Mouse (Mus musculus): ENCODE data around the gene Lypd3. TPM values are rescaled to one million over a fixed set of nuclear protein-coding genes. Genes with fewer than 3 reads are reported as not detected.
"Not testable (repeated sequence)": the region's sequence is repeated elsewhere in the genome, so short reads cannot be mapped to it uniquely, and the experiment has no call there.

Lypd3 gene
- polyA plus RNA-seq, 1 experiment from 2014 or later: 0.36 TPM

DNA sequence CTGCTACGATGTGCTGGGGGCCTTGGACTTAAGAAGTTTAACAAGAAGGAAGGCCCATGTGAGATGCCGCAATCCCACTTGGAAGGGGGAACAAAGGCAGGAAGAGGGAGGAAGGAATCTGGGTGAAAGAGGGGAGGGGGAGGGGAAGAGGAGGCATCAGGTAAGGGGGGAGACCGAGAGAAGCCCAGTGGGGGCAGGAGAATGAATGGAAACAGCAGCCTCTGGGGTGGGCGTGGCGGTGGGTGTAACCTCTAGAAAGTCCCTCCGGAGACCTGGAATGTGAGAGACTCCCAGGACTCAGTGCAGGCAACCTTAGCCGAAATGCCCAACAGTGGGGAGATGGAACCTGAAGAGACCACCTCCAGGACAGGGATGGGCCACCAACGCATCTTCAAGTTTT is 28.0 kb downstream of the Lypd3 start:
- Histone ChIP-seq H3K9me3 (replicated peaks; ENCODE audit: control insufficient read depth, low read length, poor library complexity, severe bottlenecking) (no peaks in the 10 kb centered on the region), H3K27ac (ENCODE audit: low read length) (no peak overlapping the region), H3K36me3 (ENCODE audit: control insufficient read depth, insufficient read depth, low read length) (no peaks in the 10 kb centered on the region), H3K4me3 (ENCODE audit: low read depth, low read length) (no peak overlapping the region), H3K4me2 (ENCODE audit: low read length) (no peak overlapping the region), H3K9ac (ENCODE audit: low read depth, low read length) (no peak overlapping the region), H3K27me3 (ENCODE audit: control insufficient read depth, insufficient read depth, low read depth, low read length) (no peaks in the 10 kb centered on the region), H3K4me1 (ENCODE audit: control insufficient read depth, insufficient read depth, low read length) (no peaks in the 10 kb centered on the region)
- ATAC-seq: no peak
- WGBS: 29% methylated on average over 8 of the region's 8 CpGs

DNA sequence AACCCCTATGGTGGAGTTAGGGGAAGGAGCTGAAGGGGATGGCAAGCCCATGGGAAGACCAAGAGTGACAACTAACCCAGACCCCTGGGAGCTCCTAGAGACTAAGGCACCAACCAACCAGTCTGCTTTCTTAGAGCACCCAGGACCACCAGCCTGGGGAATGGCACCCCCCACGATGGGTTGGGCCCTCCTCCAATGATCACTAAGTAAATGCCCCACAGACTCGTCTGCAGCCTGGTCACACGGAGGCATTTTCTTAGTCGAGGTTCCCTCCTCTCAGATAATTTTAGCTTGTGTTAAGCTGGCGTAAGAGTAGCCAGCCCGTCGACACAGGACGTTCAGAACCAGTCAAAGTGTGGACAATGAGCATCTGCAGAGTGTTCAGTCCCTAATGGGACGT is 28.6 kb downstream of the Lypd3 start:
- H3K36me3 ChIP-seq (ENCODE audit: control insufficient read depth, insufficient read depth, low read length): no peaks in the 10 kb centered on the region
- H3K4me2 ChIP-seq (ENCODE audit: low read length): no peak overlapping the region
- no peak for ATAC-seq
- no peaks in the 10 kb centered on the region for H3K27me3 ChIP-seq (ENCODE audit: control insufficient read depth, insufficient read depth, low read depth, low read length)
- no peaks in the 10 kb centered on the region for H3K9me3 ChIP-seq (replicated peaks; ENCODE audit: control insufficient read depth, low read length, poor library complexity, severe bottlenecking)
- no peaks in the 10 kb centered on the region for H3K4me1 ChIP-seq (ENCODE audit: control insufficient read depth, insufficient read depth, low read length)
- H3K4me3 ChIP-seq (ENCODE audit: low read depth, low read length): no peak overlapping the region
- no peak overlapping the region for H3K27ac ChIP-seq (ENCODE audit: low read length)
- H3K9ac ChIP-seq (ENCODE audit: low read depth, low read length): no peak overlapping the region
- 68% methylated on average over 9 of the region's 9 CpGs for WGBS

DNA sequence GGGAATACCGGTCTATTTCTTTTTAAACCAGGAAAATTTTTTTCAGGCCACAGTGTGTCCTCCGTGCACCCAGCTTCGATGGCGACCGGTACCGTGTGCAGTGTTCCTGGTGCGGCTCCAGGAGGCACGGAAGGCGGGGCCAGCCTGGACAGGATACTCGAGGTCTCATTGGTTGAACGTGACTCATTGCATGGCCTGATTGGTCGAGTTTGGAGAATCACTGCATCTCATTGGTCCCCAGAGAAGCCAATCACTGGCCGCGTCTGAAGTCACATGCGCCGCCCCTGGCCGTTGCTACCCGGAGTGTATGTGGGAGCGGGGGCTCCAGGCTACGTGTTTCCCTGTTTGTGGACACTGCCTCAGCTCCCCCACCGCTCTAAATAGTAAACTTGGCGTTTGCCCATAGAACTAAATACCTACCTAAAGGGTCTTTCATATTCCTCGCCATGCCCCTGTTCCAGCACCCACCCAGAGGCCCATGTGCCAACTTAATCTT is 35.6 kb downstream of the Lypd3 start:
- H3K4me2 ChIP-seq (ENCODE audit: low read length): no peak overlapping the region
- whole genome bisulfite sequencing: 92% methylated on average over 23 of the region's 23 CpGs
- H3K4me3 ChIP-seq (ENCODE audit: low read depth, low read length): no peak overlapping the region
- no peaks in the 10 kb centered on the region for H3K27me3 ChIP-seq (ENCODE audit: control insufficient read depth, insufficient read depth, low read depth, low read length)
- H3K4me1 ChIP-seq (ENCODE audit: control insufficient read depth, insufficient read depth, low read length): no peaks in the 10 kb centered on the region
- H3K9ac ChIP-seq (ENCODE audit: low read depth, low read length): no peak overlapping the region
- no peaks in the 10 kb centered on the region for H3K9me3 ChIP-seq (replicated peaks; ENCODE audit: control insufficient read depth, low read length, poor library complexity, severe bottlenecking)
- H3K27ac ChIP-seq (ENCODE audit: low read length): no peak overlapping the region
- ATAC-seq: no peak
- no peaks in the 10 kb centered on the region for H3K36me3 ChIP-seq (ENCODE audit: control insufficient read depth, insufficient read depth, low read length)

DNA sequence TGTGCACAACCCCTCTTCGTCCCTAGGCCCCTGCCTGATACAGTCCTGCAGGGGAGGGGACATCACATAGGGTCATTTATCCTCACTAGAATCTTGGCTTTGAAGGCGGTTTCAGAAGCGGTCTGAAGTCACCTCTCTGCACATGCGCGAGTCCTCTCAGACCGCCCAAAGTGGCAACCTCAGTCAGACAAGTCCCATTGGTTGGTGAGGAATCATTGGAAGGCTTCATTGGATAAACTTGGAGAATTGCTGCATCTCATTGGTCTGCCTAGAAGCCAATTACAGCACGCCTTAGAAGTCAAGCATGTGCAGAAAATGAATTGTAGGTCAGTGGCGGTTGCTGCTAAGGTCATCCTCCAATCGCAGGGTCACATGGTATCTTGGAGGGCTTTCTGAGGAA is 40.2 kb downstream of the Lypd3 start, which contains the start of gene Tex101:
TSS of gene Tex101 (minus strand) at position 101 of the 400 bp plus-strand sequence.
- H3K36me3 ChIP-seq (ENCODE audit: control insufficient read depth, insufficient read depth, low read length): no peaks in the 10 kb centered on the region
- no peaks in the 10 kb centered on the region for H3K9me3 ChIP-seq (replicated peaks; ENCODE audit: control insufficient read depth, low read length, poor library complexity, severe bottlenecking)
- H3K4me3 ChIP-seq (ENCODE audit: low read depth, low read length): no peak within 1 kb of the TSS
- H3K27me3 ChIP-seq (ENCODE audit: control insufficient read depth, insufficient read depth, low read depth, low read length): no peaks in the 10 kb centered on the region
- H3K9ac ChIP-seq (ENCODE audit: low read depth, low read length): no peak within 1 kb of the TSS
- WGBS: 89% methylated on average over 9 of the region's 9 CpGs
- H3K4me2 ChIP-seq (ENCODE audit: low read length): no peak within 1 kb of the TSS
- H3K4me1 ChIP-seq (ENCODE audit: control insufficient read depth, insufficient read depth, low read length): no peaks in the 10 kb centered on the region
- ATAC-seq: no peak
- H3K27ac ChIP-seq (ENCODE audit: low read length): no peak within 1 kb of the TSS

DNA sequence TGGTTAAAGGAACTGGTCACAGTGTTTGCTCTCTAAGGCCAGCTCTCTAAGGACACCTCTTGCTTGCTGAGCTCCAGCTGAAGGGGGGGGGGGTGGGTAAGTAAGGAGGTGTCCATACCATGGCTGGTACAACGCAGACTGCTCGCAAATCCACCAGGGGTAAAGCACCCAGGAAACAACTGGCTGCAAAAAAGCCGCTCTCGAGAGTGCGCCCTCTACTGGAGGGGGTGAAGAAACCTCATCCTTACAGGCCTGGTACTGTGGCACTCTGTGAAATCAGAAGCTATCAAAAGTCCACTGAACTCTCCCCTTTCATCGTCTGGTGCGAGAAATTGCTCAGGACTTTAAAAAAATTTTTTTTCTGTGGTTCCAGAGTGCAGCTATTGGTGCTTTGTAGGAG is 47.8 kb downstream of the Lypd3 start:
- WGBS: 87% methylated on average over 7 of the region's 7 CpGs

DNA sequence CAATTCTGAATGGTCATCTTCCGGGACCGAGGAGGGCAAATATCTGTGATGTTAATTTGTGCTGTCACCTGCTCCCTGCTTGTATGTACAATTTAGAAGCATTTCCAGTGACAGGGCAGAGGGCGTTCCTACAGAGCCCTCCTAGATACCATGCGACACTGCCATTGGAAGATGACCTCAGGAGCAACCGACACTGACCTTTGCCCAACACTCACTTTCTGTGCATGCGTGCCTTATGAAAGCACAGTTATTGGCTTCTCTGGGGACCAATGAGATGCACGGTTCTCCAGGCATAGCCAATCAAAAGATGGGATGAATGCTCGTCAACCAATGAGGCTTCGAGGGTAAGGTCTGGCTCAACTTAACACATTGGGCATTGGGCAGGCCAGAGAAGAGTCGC is 51.2 kb downstream of the Lypd3 start:
- not testable (repeated sequence) for H3K9ac ChIP-seq (ENCODE audit: low read depth, low read length); H3K27ac ChIP-seq (ENCODE audit: low read length); H3K4me1 ChIP-seq (ENCODE audit: control insufficient read depth, insufficient read depth, low read length); H3K4me3 ChIP-seq (ENCODE audit: low read depth, low read length); ATAC-seq; H3K36me3 ChIP-seq (ENCODE audit: control insufficient read depth, insufficient read depth, low read length); H3K9me3 ChIP-seq (replicated peaks; ENCODE audit: control insufficient read depth, low read length, poor library complexity, severe bottlenecking); H3K27me3 ChIP-seq (ENCODE audit: control insufficient read depth, insufficient read depth, low read depth, low read length); H3K4me2 ChIP-seq (ENCODE audit: low read length)
- WGBS: 90% methylated on average over 10 of the region's 10 CpGs

More for the DNA sequence above, 47.8 kb downstream of the Lypd3 start:
- not testable (repeated sequence) for H3K4me3 ChIP-seq (ENCODE audit: low read depth, low read length); H3K4me2 ChIP-seq (ENCODE audit: low read length); H3K9me3 ChIP-seq (replicated peaks; ENCODE audit: control insufficient read depth, low read length, poor library complexity, severe bottlenecking); H3K4me1 ChIP-seq (ENCODE audit: control insufficient read depth, insufficient read depth, low read length); H3K27me3 ChIP-seq (ENCODE audit: control insufficient read depth, insufficient read depth, low read depth, low read length); H3K9ac ChIP-seq (ENCODE audit: low read depth, low read length); H3K36me3 ChIP-seq (ENCODE audit: control insufficient read depth, insufficient read depth, low read length); ATAC-seq; H3K27ac ChIP-seq (ENCODE audit: low read length)

Other genes with a start within 250 kb of the Lypd3 start
- gene Smg9, start 236.9 kb upstream of the Lypd3 start, polyA plus RNA-seq (2015; fragmentation: Nextera tagmentation; extraction: Ambion mirVana): 38.3 and 39.4 TPM in 2 replicates
- gene Irgc1, start 184.3 kb upstream of the Lypd3 start, polyA plus RNA-seq (2015; fragmentation: Nextera tagmentation; extraction: Ambion mirVana): not detected in 2 replicates
- 1.6 and 1.8 TPM in 2 replicates for gene Plaur, start 174.1 kb upstream of the Lypd3 start, polyA plus RNA-seq (2015; fragmentation: Nextera tagmentation; extraction: Ambion mirVana)
- 63.2 and 75.3 TPM in 2 replicates for gene Cadm4, start 154.5 kb upstream of the Lypd3 start, polyA plus RNA-seq (2015; fragmentation: Nextera tagmentation; extraction: Ambion mirVana)
- gene Zfp428, start 129.5 kb upstream of the Lypd3 start, polyA plus RNA-seq (2015; fragmentation: Nextera tagmentation; extraction: Ambion mirVana): 298 and 327 TPM in 2 replicates
- gene AC161166.1, start 124.1 kb upstream of the Lypd3 start, polyA plus RNA-seq (2015; fragmentation: Nextera tagmentation; extraction: Ambion mirVana): 1.6 and 1.7 TPM in 2 replicates
- 26.3 and 26.9 TPM in 2 replicates for gene Irgq, start 105.9 kb upstream of the Lypd3 start, polyA plus RNA-seq (2015; fragmentation: Nextera tagmentation; extraction: Ambion mirVana)
- gene Pinlyp, start 90.4 kb upstream of the Lypd3 start, polyA plus RNA-seq (2015; fragmentation: Nextera tagmentation; extraction: Ambion mirVana): not detected in 2 replicates
- 66.1 and 66.9 TPM in 2 replicates for gene Xrcc1, start 90.3 kb upstream of the Lypd3 start, polyA plus RNA-seq (2015; fragmentation: Nextera tagmentation; extraction: Ambion mirVana)
- 26.5 and 30.7 TPM in 2 replicates for gene Ethe1, start 49.0 kb upstream of the Lypd3 start, polyA plus RNA-seq (2015; fragmentation: Nextera tagmentation; extraction: Ambion mirVana)
- gene Zfp575, start 48.9 kb upstream of the Lypd3 start, polyA plus RNA-seq (2015; fragmentation: Nextera tagmentation; extraction: Ambion mirVana): 18.2 and 20.9 TPM in 2 replicates
- not detected in 2 replicates for gene Phldb3, start 25.8 kb upstream of the Lypd3 start, polyA plus RNA-seq (2015; fragmentation: Nextera tagmentation; extraction: Ambion mirVana)
- not detected in 2 replicates for gene Tex101, start 40.1 kb downstream of the Lypd3 start, polyA plus RNA-seq (2015; fragmentation: Nextera tagmentation; extraction: Ambion mirVana)
- gene BC049730, start 72.7 kb downstream of the Lypd3 start, polyA plus RNA-seq (2015; fragmentation: Nextera tagmentation; extraction: Ambion mirVana): not detected in 2 replicates
- gene Gm4763, start 90.4 kb downstream of the Lypd3 start, polyA plus RNA-seq (2015; fragmentation: Nextera tagmentation; extraction: Ambion mirVana): not detected in 2 replicates
- 0.46 and 0.62 TPM in 2 replicates for gene Cd177, start 123.8 kb downstream of the Lypd3 start, polyA plus RNA-seq (2015; fragmentation: Nextera tagmentation; extraction: Ambion mirVana)
- 0.24 and 0.25 TPM in 2 replicates for gene Ceacam10, start 140.7 kb downstream of the Lypd3 start, polyA plus RNA-seq (2015; fragmentation: Nextera tagmentation; extraction: Ambion mirVana)
- gene Gm9844, start 225.7 kb downstream of the Lypd3 start, polyA plus RNA-seq (2015; fragmentation: Nextera tagmentation; extraction: Ambion mirVana): 27.8 and 28.6 TPM in 2 replicates
- gene Lypd4, start 233.4 kb downstream of the Lypd3 start, polyA plus RNA-seq (2015; fragmentation: Nextera tagmentation; extraction: Ambion mirVana): 0.26 TPM in 1 of 2 replicates, not detected in the other
- 0.25 TPM in 1 of 2 replicates, not detected in the other for gene Dmrtc2, start 233.5 kb downstream of the Lypd3 start, polyA plus RNA-seq (2015; fragmentation: Nextera tagmentation; extraction: Ambion mirVana)
- 968 and 1,058 TPM in 2 replicates for gene Rps19, start 247.8 kb downstream of the Lypd3 start, polyA plus RNA-seq (2015; fragmentation: Nextera tagmentation; extraction: Ambion mirVana)